Mouse (Mus musculus): Measurements from ENCODE around the gene Cdc5l. TPM values are rescaled to one million over a fixed set of nuclear protein-coding genes. Genes with fewer than 3 reads are reported as not detected.

The Cdc5l gene
- polyA plus RNA-seq, 1 experiment from 2014 or later, result 73.1 TPM

- Histone ChIP-seq H3K9ac (no peak overlapping the region), H3K4me1 (replicated peaks) (peaks cover 10% of the 10 kb centered on the region), H3K9me3 (no peaks in the 10 kb centered on the region), H3K4me2 (no peak overlapping the region), H3K27ac (replicated peaks) (no peak overlapping the region), H3K27me3 (no peaks in the 10 kb centered on the region), H3K4me3 (no peak overlapping the region), H3K36me3 (peaks cover 40% of the 10 kb centered on the region)
- ATAC-seq (ENCODE audit: low read depth), result no peak
- 82% methylated on average over 9 of the region's 9 CpGs for WGBS
These were observed 38.9 kb downstream of the Cdc5l start for GRCm38 (mm10) chr17:45394612-45395011.

GRCm38 (mm10) chr17:45393765-45394164, 39.8 kb downstream of the Cdc5l start:
- Histone ChIP-seq H3K4me1 (replicated peaks) (peaks cover 7% of the 10 kb centered on the region; the same call in 1 of the 2 replicates), H3K36me3 (peaks cover 41% of the 10 kb centered on the region), H3K27me3 (no peaks in the 10 kb centered on the region), H3K4me3 (no peak overlapping the region), H3K9ac (no peak overlapping the region), H3K4me2 (no peak overlapping the region), H3K27ac (replicated peaks) (no peak overlapping the region), H3K9me3 (no peaks in the 10 kb centered on the region)
- no peak for ATAC-seq (ENCODE audit: low read depth)
- 72% methylated on average over 3 of the region's 3 CpGs for WGBS

GRCm38 (mm10) chr17:45389896-45390295, 43.6 kb downstream of the Cdc5l start:
- Histone ChIP-seq H3K4me2 (no peak overlapping the region), H3K4me1 (replicated peaks) (peaks cover 3% of the 10 kb centered on the region; the same call in 1 of the 2 replicates), H3K27me3 (no peaks in the 10 kb centered on the region), H3K36me3 (peaks cover 56% of the 10 kb centered on the region), H3K9me3 (no peaks in the 10 kb centered on the region), H3K27ac (replicated peaks) (no peak overlapping the region), H3K9ac (no peak overlapping the region), H3K4me3 (no peak overlapping the region)
- ATAC-seq (ENCODE audit: low read depth), result no peak
- WGBS, result 95% methylated on average over 5 of the region's 5 CpGs

GRCm38 (mm10) chr17:45386986-45387385, 46.6 kb downstream of the Cdc5l start:
- Histone ChIP-seq H3K4me3 (no peak overlapping the region), H3K27ac (replicated peaks) (no peak overlapping the region), H3K4me2 (no peak overlapping the region), H3K36me3 (peaks cover 51% of the 10 kb centered on the region), H3K27me3 (no peaks in the 10 kb centered on the region), H3K9me3 (no peaks in the 10 kb centered on the region), H3K9ac (no peak overlapping the region), H3K4me1 (replicated peaks) (no peaks in the 10 kb centered on the region)
- WGBS, result 85% methylated on average over 7 of the region's 7 CpGs
- ATAC-seq (ENCODE audit: low read depth), result no peak

GRCm38 (mm10) chr17:45383305-45383704, 50.2 kb downstream of the Cdc5l start:
- H3K36me3 ChIP-seq, result peaks cover 24% of the 10 kb centered on the region
- no peaks in the 10 kb centered on the region for H3K27me3 ChIP-seq
- H3K9me3 ChIP-seq, result no peaks in the 10 kb centered on the region
- H3K4me1 ChIP-seq (replicated peaks), result no peaks in the 10 kb centered on the region
- no peak overlapping the region for H3K27ac ChIP-seq (replicated peaks)
- H3K4me3 ChIP-seq, result no peak overlapping the region
- no peak for ATAC-seq (ENCODE audit: low read depth)
- H3K4me2 ChIP-seq, result no peak overlapping the region
- WGBS, result 60% methylated on average over 3 of the region's 3 CpGs
- H3K9ac ChIP-seq, result no peak overlapping the region

GRCm38 (mm10) chr17:45379271-45379784, 54.2 kb downstream of the Cdc5l start:
- H3K4me3 ChIP-seq, result no peak overlapping the region
- no peak overlapping the region for H3K4me2 ChIP-seq
- no peaks in the 10 kb centered on the region for H3K27me3 ChIP-seq
- no peaks in the 10 kb centered on the region for H3K9me3 ChIP-seq
- ATAC-seq (ENCODE audit: low read depth), result no peak
- H3K4me1 ChIP-seq (replicated peaks), result no peaks in the 10 kb centered on the region
- 0 out of 2 replicates have a peak, but pooled peaks cover 4% of the 10 kb centered on the region for H3K36me3 ChIP-seq
- H3K9ac ChIP-seq, result no peak overlapping the region
- 93% methylated on average over 9 of the region's 9 CpGs for WGBS
- H3K27ac ChIP-seq (replicated peaks), result no peak overlapping the region

GRCm38 (mm10) chr17:45377323-45377722, 56.2 kb downstream of the Cdc5l start:
- Histone ChIP-seq H3K27me3 (peaks cover 11% of the 10 kb centered on the region; the same call in 1 of the 2 replicates), H3K27ac (replicated peaks) (no peak overlapping the region), H3K36me3 (0 out of 2 replicates have a peak, but pooled peaks cover 4% of the 10 kb centered on the region), H3K4me3 (no peak overlapping the region), H3K9ac (no peak overlapping the region), H3K9me3 (no peaks in the 10 kb centered on the region), H3K4me1 (replicated peaks) (peaks cover 4% of the 10 kb centered on the region; the same call in 1 of the 2 replicates), H3K4me2 (no peak overlapping the region)
- no peak for ATAC-seq (ENCODE audit: low read depth)
- WGBS, result 34% methylated on average over 5 of the region's 5 CpGs

- no peak overlapping the region for H3K4me3 ChIP-seq
- H3K27me3 ChIP-seq, result peaks cover 12% of the 10 kb centered on the region; the same call in 1 of the 2 replicates
- peaks cover 20% of the 10 kb centered on the region for H3K4me1 ChIP-seq (replicated peaks)
- no peaks in the 10 kb centered on the region for H3K9me3 ChIP-seq
- no peak overlapping the region for H3K27ac ChIP-seq (replicated peaks)
- H3K9ac ChIP-seq, result 0 out of 2 replicates have a peak overlapping the region, but pooled peaks have one; percentile 5
- 0 out of 2 replicates have a peak overlapping the region, but pooled peaks have one; percentile 24 for H3K4me2 ChIP-seq
- no peaks in the 10 kb centered on the region for H3K36me3 ChIP-seq
- ATAC-seq (ENCODE audit: low read depth), result peak; percentile 83
- WGBS, result 29% methylated on average over 13 of the region's 13 CpGs
These were observed 59.4 kb downstream of the Cdc5l start for GRCm38 (mm10) chr17:45373987-45374608.

GRCm38 (mm10) chr17:45371042-45371441, 62.5 kb downstream of the Cdc5l start:
- Histone ChIP-seq H3K36me3 (no peaks in the 10 kb centered on the region), H3K4me2 (no peak overlapping the region), H3K4me1 (replicated peaks) (peaks cover 20% of the 10 kb centered on the region), H3K9me3 (no peaks in the 10 kb centered on the region), H3K9ac (0 out of 2 replicates have a peak overlapping the region, but pooled peaks have one; percentile 34), H3K27ac (replicated peaks) (no peak overlapping the region), H3K4me3 (no peak overlapping the region), H3K27me3 (peaks cover 12% of the 10 kb centered on the region; the same call in 1 of the 2 replicates)
- WGBS, result 18% methylated on average over 9 of the region's 9 CpGs
- no peak for ATAC-seq (ENCODE audit: low read depth)

- Histone ChIP-seq H3K4me2 (no peak overlapping the region), H3K27ac (replicated peaks) (no peak overlapping the region), H3K9ac (no peak overlapping the region), H3K27me3 (peaks cover 12% of the 10 kb centered on the region; the same call in 1 of the 2 replicates), H3K36me3 (no peaks in the 10 kb centered on the region), H3K4me1 (replicated peaks) (peaks cover 20% of the 10 kb centered on the region), H3K9me3 (no peaks in the 10 kb centered on the region), H3K4me3 (no peak overlapping the region)
- 21% methylated on average over 5 of the region's 5 CpGs for WGBS
- no peak for ATAC-seq (ENCODE audit: low read depth)
These were observed 63.0 kb downstream of the Cdc5l start for GRCm38 (mm10) chr17:45370535-45370934.

- Histone ChIP-seq H3K9me3 (no peaks in the 10 kb centered on the region), H3K4me1 (replicated peaks) (peaks cover 3% of the 10 kb centered on the region), H3K27me3 (no peaks in the 10 kb centered on the region), H3K4me2 (no peak overlapping the region), H3K36me3 (no peaks in the 10 kb centered on the region), H3K9ac (no peak overlapping the region), H3K4me3 (no peak overlapping the region), H3K27ac (replicated peaks) (no peak overlapping the region)
- WGBS, result 69% methylated on average over 7 of the region's 7 CpGs
- no peak for ATAC-seq (ENCODE audit: low read depth)
These were observed 68.7 kb downstream of the Cdc5l start for GRCm38 (mm10) chr17:45364871-45365270.

GRCm38 (mm10) chr17:45360950-45361349, 72.6 kb downstream of the Cdc5l start:
- WGBS, result 91% methylated on average over 3 of the region's 3 CpGs
- no peak overlapping the region for H3K27ac ChIP-seq (replicated peaks)
- ATAC-seq (ENCODE audit: low read depth), result no peak

More at GRCm38 (mm10) chr17:45360950-45361349, 72.6 kb downstream of the Cdc5l start:
- H3K9ac ChIP-seq, result no peak overlapping the region
- H3K4me3 ChIP-seq, result no peak overlapping the region
- peaks cover 17% of the 10 kb centered on the region for H3K4me1 ChIP-seq (replicated peaks)
- no peaks in the 10 kb centered on the region for H3K9me3 ChIP-seq
- no peak overlapping the region for H3K4me2 ChIP-seq
- no peaks in the 10 kb centered on the region for H3K36me3 ChIP-seq
- H3K27me3 ChIP-seq, result no peaks in the 10 kb centered on the region

Data from neural tube, embryonic 13.5 days (tissue).